Mouse (Mus musculus) G1E (cell line): ENCODE data around the gene Setdb1.
"Not testable (repeated sequence)": the region's sequence is repeated elsewhere in the genome, so short reads cannot be mapped to it uniquely, and the experiment has no call there.

Source experiments
- CTCF ChIP-seq: IDR thresholded peaks from 2 replicates; pipeline ENCODE4 v1.5.1; 2012; ENCODE audit warnings: low read depth, low read length, inconsistent platforms, mixed read lengths
- GATA1 ChIP-seq: IDR thresholded peaks from 2 replicates; pipeline ENCODE4 v1.6.1; 2012; ENCODE audit warnings: borderline replicate concordance, low read length, inconsistent platforms, mixed read lengths
- POLR2AphosphoS5 ChIP-seq: IDR thresholded peaks from 2 replicates; pipeline ENCODE4 v1.6.1; 2012; ENCODE audit warnings: low read depth, low read length, inconsistent platforms; ENCODE audit not compliant: insufficient replicate concordance
- TAL1 ChIP-seq: conservative IDR thresholded peaks from 2 replicates; pipeline ENCODE4 v1.6.1; 2012; ENCODE audit warnings: low read depth, low read length, inconsistent platforms, mixed read lengths

DNA sequence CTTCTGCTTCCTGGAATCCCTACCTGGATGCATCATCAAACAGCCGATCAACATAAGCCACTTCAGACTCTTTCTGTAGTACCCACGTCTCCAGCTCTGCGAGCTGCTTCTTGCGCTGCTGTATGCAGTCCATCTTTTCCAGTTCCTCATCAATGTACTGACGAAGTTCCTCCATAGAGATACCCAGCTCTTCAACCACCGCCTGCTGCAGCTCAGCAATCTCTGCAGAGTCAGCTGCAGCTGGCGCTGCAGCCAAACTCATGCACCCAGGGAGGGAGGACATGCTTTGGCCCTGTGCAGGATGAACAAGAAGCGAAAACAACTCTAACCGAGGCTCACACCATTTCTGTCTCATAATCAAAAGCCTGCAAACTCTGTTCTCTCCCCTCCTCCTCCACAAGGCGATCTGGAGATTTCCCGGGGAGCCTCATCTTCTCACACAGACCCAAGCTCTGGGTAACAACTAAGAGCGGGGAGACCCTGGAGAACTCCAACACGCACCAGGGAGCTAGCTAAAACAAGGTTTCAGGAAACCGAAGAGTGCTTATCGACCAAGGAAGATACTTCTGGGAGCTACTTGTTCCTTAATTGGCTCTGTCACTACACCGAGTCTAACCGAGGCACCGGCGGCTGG is 974 bp downstream of the Setdb1 start:
- not testable (repeated sequence) for TF ChIP-seq CTCF, POLR2AphosphoS5, TAL1, GATA1
